In the genomic region with DNA sequence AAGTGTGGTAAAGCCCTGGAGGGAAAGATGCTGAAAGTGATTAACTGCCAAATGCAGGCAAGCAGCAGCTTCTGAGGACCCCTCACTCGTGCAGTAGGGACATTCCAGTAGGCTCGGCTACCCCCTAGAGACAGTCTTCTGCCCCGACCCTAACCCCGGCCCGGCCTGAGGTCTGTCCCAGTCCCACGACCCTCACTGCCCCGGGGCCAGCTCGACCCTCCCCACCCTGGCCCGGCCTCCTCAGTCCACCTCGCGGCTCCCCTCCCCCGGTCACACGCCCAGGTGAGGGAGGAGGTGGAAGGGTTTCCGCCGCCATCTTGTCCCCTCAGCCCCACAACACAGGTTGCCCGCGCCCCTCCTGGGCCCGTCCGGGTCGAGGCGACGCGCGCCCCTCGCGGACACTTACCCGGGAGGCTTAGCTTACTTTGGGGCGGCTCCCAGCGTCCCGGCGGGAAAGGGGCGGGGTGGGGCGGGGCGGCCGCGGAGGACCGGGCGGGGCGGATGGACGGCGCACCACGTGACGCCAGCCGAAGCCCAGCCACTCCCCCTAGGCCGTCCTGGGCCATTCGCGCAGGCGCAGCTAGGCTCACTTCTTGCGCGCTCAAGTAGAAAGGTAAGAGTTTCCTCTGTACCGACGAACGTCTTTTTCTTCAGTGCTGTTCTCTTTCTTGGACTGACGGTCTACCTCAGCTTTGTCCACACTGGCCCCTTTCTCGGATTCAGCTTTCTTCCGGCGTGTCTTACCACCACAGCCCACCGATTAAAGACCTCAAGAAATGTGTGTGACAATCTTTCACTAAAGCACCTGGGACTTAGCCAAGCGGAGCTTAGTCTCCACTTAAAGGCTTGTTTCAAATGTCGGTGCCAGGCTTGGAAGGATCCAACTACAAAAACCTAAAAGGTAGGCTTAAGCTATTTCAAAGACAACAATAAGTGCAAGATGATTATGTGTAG, we compare ENCODE assay signal across 8 mouse cellular contexts. TPM values are rescaled to one million over a fixed set of nuclear protein-coding genes. Genes with fewer than 3 reads are reported as not detected.
A peak's percentile ranks its signal among the peaks of the same experiment; 100 is the strongest.
DNase-seq lines count a peak whose midpoint lies in the region; ATAC-seq lines count a peak whose summit lies in the region.

A gene (minus strand): TSS at position 456 of the 954 bp plus-strand sequence.

- peak; percentile 91 for DNase-seq in adipocyte (ENCODE audit: low spot score)
- DNase-seq in embryo, embryonic 10 days (ENCODE audit: low spot score), result peak; percentile 97
- DNase-seq in gastrocnemius, postnatal 10 days, result peak; percentile 90
- peak; percentile 73 to 92 for DNase-seq in left cerebral cortex, postnatal 10 days (ENCODE audit: extremely low spot score in 1 of 2, low spot score in 2 of 2)
- DNase-seq in right cerebral cortex, postnatal 25 days, result peak; percentile 85
- peak; percentile 83 to 89 for DNase-seq in urinary bladder, postnatal 4 days (ENCODE audit: low spot score in 2 of 2)

- peak; percentile 92 for ATAC-seq in inflammation-experienced regulatory T-cells, adult 6 months
- ATAC-seq in megakaryocyte-erythroid progenitor cell, adult 5-6 weeks (replicated peaks; ENCODE audit: low FRiP score, low TSS enrichment, poor library complexity, severe bottlenecking), result peak; percentile 89

- intact Hi-C loops in left cerebral cortex, postnatal 10 days (cut with DNase I), result no loop called here

RNA-seq across cellular contexts. Expression of the gene that starts here (rescaled TPM):
- 10 to 100 TPM in 1 of 2 experiments, 1 to 10 TPM in 1; 9.5 to 11.1 TPM for total RNA-seq in gastrocnemius, postnatal 10 days (2021)
- 10 to 100 TPM; 12.3 to 30.7 (median 20.3) TPM for polyA plus RNA-seq in inflammation-experienced regulatory T-cells, adult 6 months (2017; shearing (Covaris generic))
- total RNA-seq in left cerebral cortex, postnatal 10 days (2021), result 10 to 100 TPM; 46.3 to 49.2 TPM
- 5.7 and 14.5 TPM in 2 replicates for total RNA-seq in megakaryocyte-erythroid progenitor cell, adult 5-6 weeks (2014; fragmentation: Nextera tagmentation)
- total RNA-seq in megakaryocyte-erythroid progenitor cell, adult 5-6 weeks (2017), result 10.0 and 10.3 TPM in 2 replicates

Comparison
In these comparisons a context has a peak if more than half of its experiments do, and no peak if none do; other contexts are left out.
1. Peak in every context shown above with its lines: DNase-seq and ATAC-seq.